Mouse (Mus musculus) erythroblast, embryonic 14.5 days (primary cell): Measurements from ENCODE around the gene Nr5a2.

Experiments
- GATA1 ChIP-seq: IDR thresholded peaks from 2 replicates; pipeline ENCODE4 v1.6.1; 2012; ENCODE audit warnings: low read length, inconsistent platforms, mixed read lengths
- TAL1 ChIP-seq: IDR thresholded peaks from 3 replicates; pipeline ENCODE4 v1.6.1; 2012; ENCODE audit warnings: low read length, inconsistent platforms, mixed read lengths

DNA sequence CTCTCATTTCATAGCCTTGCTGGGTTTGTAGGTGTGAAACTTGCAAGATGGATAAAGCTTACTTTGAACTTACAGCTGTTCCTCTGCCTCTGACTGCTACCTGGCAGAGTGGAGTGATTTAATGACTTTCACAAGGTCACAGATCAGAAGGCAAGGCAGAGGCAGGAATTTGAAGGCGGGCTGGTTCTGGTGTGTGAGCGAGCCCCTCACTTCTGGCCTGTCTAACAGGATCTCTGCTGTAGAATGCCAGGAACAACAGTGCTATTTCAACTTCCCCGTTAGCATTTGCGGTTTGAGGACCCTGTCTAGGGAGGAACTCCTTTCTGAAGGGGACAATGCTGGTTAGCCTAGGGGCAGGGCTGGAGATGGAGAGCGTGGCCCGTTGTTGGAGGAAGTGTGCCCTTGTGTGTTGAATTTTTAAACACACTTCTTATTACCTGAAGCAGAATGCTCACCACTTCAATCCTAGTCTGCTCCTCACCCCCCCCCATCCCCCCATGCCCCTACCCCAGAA, 48.5 kb upstream of the Nr5a2 start:
- TF ChIP-seq TAL1, result no peak
- no peak for TF ChIP-seq GATA1
